Mouse (Mus musculus) cortical plate, adult 2 months (tissue): ENCODE data around the gene Bcan. TPM values are rescaled to one million over a fixed set of nuclear protein-coding genes. Genes with fewer than 3 reads are reported as not detected.

ENCODE experiments used
- H3K27ac ChIP-seq: fragments of 200-500 bp; 2 replicates; pipeline ENCODE4 v1.5.1; 2012; ENCODE audit warnings: low read length, control low read depth, inconsistent platforms; ENCODE audit not compliant: insufficient read depth
- H3K4me1 ChIP-seq: fragments of 200-500 bp; 2 replicates; pipeline ENCODE4 v1.6.1; 2011; ENCODE audit warnings: low read length; ENCODE audit not compliant: control insufficient read depth, insufficient read depth
- H3K4me3 ChIP-seq: fragments of 200-500 bp; 2 replicates; pipeline ENCODE4 v1.5.1; 2011; ENCODE audit warnings: mild to moderate bottlenecking, low read length, control low read depth; ENCODE audit not compliant: insufficient read depth
- CTCF ChIP-seq: fragments of 200-500 bp; IDR thresholded peaks from 2 replicates; pipeline ENCODE4 v1.5.1; 2011; ENCODE audit warnings: mild to moderate bottlenecking, control low read depth, low read length; ENCODE audit not compliant: insufficient read depth; ENCODE audit errors: extremely low read depth
- POLR2A ChIP-seq: fragments of 200-500 bp; IDR thresholded peaks from 2 replicates; pipeline ENCODE4 v1.6.1; 2011; ENCODE audit warnings: mild to moderate bottlenecking, low read length, control low read depth; ENCODE audit not compliant: insufficient read depth; ENCODE audit errors: extremely low read depth
- polyA plus RNA-seq: library from polyadenylated mRNA; depleted of rRNA; stranded (reverse); fragments of >200 nt; gene quantifications from 2 replicates; pipeline ENCODE4 v1.2.3, GENCODE M21; 2012

Gene Bcan
- polyA plus RNA-seq, 1 experiment = 380 TPM

GRCm38 (mm10) chr3:87985505-87986320 lies 14.3 kb downstream of the Bcan start:
- no peak for TF ChIP-seq POLR2A
- no peak for TF ChIP-seq CTCF
- Histone ChIP-seq H3K4me3 (no peak overlapping the region), H3K4me1 (no peaks in the 10 kb centered on the region), H3K27ac (peak overlapping the region; percentile 29; the same call in 1 of the 2 replicates)

- no peak for TF ChIP-seq CTCF
- TF ChIP-seq POLR2A = no peak
- Histone ChIP-seq H3K27ac (no peak overlapping the region), H3K4me1 (no peaks in the 10 kb centered on the region), H3K4me3 (no peak overlapping the region)
Observed at GRCm38 (mm10) chr3:87984094-87984493, 15.9 kb downstream of the Bcan start.

DNA sequence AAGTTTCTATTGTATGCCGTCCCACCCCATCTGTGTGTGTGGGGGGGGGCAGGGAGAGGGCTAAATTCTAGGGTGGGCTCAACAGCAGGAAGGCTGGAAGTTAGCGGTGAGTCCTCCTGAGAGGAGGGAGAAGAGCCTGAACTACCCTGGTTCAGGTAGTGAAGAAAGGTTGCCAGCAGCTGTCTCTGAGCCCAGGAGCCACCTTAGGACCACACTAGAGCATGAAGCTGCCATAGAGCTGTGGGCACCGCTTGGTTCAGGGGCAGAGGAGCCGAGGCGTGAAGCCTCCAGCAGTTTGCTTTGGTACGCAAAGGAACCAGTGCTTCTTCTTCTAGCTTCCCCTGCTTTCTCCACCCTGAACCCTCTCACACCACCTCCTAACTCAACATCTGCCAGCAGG lies 16.4 kb downstream of the Bcan start:
- Histone ChIP-seq H3K4me1 (no peaks in the 10 kb centered on the region), H3K27ac (no peak overlapping the region), H3K4me3 (no peak overlapping the region)
- TF ChIP-seq POLR2A = no peak
- TF ChIP-seq CTCF = no peak

DNA sequence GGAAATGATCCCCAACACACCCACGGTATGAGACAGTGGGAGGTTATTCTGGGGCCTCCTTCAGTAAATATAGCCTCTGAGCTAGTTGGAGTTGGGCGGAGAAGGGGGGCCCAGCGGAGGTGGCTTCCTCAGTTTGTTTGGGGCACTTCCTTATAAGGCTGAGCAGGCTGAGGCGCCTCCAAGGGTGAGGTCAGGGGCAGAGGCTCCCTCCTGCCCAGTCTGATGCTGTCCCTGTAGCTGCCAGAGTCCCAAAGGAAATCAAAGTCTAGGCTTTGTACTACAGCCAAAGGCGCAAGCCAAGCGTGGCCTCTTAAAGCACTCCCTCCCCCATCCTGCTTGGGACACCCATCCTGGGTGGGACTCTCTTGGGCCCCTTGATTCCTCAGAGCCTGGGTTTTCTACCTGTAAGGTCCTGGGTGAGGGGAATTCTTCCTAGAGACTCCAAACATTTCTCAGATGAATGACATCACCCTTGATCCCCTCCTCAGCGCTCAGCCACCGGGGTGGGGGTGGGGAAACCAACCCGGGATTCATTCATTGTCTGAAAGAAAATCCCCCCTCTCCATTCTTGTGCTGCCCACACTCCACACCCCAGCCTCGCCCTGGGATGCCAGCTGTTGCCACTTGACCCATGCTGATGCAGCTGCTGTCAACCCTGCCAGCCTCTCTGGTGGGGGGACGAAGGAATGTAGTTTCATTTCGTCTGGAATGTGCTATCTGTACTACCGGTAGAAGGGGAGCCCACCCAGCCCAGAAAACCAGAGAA lies 17.0 kb downstream of the Bcan start:
- H3K4me1 ChIP-seq = no peaks in the 10 kb centered on the region
- no peak overlapping the region for H3K4me3 ChIP-seq
- TF ChIP-seq CTCF (no peak), POLR2A (no peak)
- peak overlapping the region; percentile 80; the same call in 1 of the 2 replicates for H3K27ac ChIP-seq

DNA sequence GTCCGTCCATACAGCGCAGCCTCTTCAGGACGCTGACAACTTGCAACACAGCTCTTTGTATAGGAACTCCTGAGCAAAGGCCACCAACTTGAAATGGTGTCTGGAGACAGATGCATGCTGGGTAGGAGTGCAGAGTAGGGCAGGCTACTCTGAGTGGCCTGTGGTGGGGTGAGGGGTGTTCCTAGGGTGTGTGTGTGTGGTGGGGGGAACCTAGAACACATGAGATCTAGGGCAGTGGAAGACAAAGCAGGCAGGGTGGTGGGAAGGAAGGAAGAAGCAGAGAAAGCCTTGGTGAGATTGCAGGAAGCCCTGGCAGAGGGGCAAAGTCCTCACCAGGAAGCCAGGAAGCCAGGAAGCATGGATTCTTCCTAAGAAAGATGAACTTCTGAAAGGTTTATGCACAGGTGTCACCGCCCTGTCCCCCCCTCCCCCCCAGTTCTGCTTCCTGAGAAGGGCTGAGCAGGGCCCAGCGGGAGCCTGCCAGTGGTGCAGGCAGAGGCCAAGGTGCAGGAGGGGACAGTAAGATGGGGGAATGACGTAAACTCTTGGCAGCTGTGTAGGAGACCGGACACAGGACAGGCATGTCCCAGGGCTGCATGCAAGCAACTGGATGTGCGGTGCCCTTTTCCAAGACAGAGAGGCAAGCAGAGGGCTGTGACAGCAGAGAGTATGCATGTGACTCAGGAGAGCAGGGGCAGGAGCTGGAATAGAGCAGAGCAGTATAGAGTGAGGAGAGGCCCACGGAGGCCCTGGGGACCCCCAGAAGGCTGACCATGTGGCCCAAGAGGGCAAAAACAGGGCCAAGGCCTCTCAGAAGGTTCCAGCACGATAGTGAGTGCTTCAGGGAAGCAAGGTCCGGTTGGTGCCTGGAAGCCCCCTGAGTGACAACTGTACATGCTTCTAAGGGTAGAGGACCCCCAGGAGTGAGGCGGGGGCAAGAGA lies 17.9 kb downstream of the Bcan start:
- no peaks in the 10 kb centered on the region for H3K4me1 ChIP-seq
- peak overlapping the region; percentile 80 for H3K27ac ChIP-seq
- no peak for TF ChIP-seq CTCF
- TF ChIP-seq POLR2A = no peak
- no peak overlapping the region for H3K4me3 ChIP-seq

GRCm38 (mm10) chr3:87981214-87981760 lies 18.7 kb downstream of the Bcan start:
- Histone ChIP-seq H3K4me1 (no peaks in the 10 kb centered on the region), H3K4me3 (no peak overlapping the region), H3K27ac (no peak overlapping the region)
- TF ChIP-seq POLR2A = no peak
- no peak for TF ChIP-seq CTCF

DNA sequence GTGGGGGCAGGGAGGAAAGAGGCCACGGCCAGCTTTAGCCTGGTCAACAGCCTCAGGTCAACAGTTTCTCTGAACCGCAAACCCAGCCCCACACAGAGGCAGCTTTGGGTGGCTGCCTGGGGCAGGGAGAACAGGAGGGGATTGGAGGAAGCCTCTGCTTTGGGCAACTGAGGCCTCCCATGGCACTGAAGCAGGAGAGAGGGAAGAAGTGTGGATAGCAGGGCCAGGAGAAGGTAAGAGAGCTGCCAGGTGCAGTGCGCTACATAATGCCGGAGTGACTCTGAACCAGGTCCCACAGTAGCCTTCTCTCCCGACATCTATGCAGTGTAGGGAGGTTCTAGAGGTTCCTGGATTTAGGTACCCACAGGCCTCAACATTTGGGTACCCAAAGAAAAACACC lies 19.3 kb downstream of the Bcan start:
- Histone ChIP-seq H3K27ac (no peak overlapping the region), H3K4me3 (no peak overlapping the region)
- TF ChIP-seq CTCF (no peak), POLR2A (no peak)

DNA sequence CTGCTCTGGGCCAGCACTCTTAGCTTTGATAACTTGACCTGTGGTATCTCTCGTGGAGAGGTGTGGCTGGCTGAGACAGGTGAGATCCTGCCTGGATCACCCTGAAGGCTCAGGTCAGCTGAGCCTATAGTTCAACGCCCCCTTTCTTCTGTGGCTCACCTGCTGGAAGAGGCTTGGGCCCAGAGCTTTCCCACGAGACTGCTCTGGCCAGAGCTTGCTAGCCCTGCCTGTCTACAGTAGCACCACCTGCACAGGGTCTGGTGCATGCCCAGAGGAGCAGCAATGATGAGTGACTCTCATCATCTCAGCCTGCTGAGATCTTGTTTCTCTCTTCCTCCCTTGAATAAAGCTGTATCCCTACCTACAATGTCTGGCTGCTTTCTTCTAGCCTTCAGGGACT lies 19.9 kb downstream of the Bcan start:
- no peaks in the 10 kb centered on the region for H3K4me1 ChIP-seq
- H3K4me3 ChIP-seq = no peak overlapping the region
- TF ChIP-seq POLR2A = no peak
- TF ChIP-seq CTCF = no peak
- H3K27ac ChIP-seq = no peak overlapping the region

More for the DNA sequence above, 19.3 kb downstream of the Bcan start:
- no peaks in the 10 kb centered on the region for H3K4me1 ChIP-seq

- H3K4me1 ChIP-seq = no peaks in the 10 kb centered on the region
- H3K4me3 ChIP-seq = no peak overlapping the region
- H3K27ac ChIP-seq = no peak overlapping the region
- TF ChIP-seq POLR2A = no peak
- TF ChIP-seq CTCF = no peak
Observed at GRCm38 (mm10) chr3:87979493-87979892, 20.5 kb downstream of the Bcan start.
